Mouse (Mus musculus) CH12.LX (cell line): ENCODE results near the gene Sdhaf1. TPM values are rescaled to one million over a fixed set of nuclear protein-coding genes. Genes with fewer than 3 reads are reported as not detected.

Experiments
- DNase-seq: peaks from one replicate; pipeline ENCODE4 v3.0.0-alpha.2; 2013; ENCODE audit errors: extremely low read depth
- H3K27ac ChIP-seq: 2 replicates; pipeline ENCODE4 v1.5.1; 2012; ENCODE audit warnings: low read depth, mild to moderate bottlenecking, control low read depth, moderate library complexity; ENCODE audit not compliant: insufficient read depth
- H3K27me3 ChIP-seq: replicated peaks from 2 replicates; pipeline ENCODE3; 2012; ENCODE audit warnings: inconsistent platforms
- H3K36me3 ChIP-seq, 2 experiments: replicated peaks in 1 of 2; 2 replicates each; pipeline versions ENCODE3 to v1.6.1; 2012; ENCODE audit warnings: inconsistent platforms in 1 of 2, low read length in 1 of 2, mild to moderate bottlenecking in 1 of 2, mixed read lengths in 1 of 2, moderate library complexity in 1 of 2; ENCODE audit not compliant: control insufficient read depth in 1 of 2, insufficient read depth in 1 of 2
- H3K4me1 ChIP-seq, 2 experiments: 2 replicates each; pipeline ENCODE4 v1.6.1; 2012; ENCODE audit warnings: inconsistent platforms in 1 of 2, moderate library complexity in 1 of 2; ENCODE audit not compliant: insufficient read depth in 2 of 2, control insufficient read depth in 1 of 2
- H3K4me2 ChIP-seq: 2 replicates; pipeline ENCODE4 v1.6.1; 2012; ENCODE audit warnings: low read depth, mild to moderate bottlenecking, control low read depth; ENCODE audit not compliant: poor library complexity, insufficient read depth, severe bottlenecking
- H3K4me3 ChIP-seq, 3 experiments: fragments of 150-350 bp in 1 of 3; sonication (generic) in 1 of 3; replicated peaks in 1 of 3; 2 replicates each; pipeline versions ENCODE3 to v1.5.1; 2011 to 2012; ENCODE audit warnings: low read depth in 2 of 3, low read length in 2 of 3, mild to moderate bottlenecking in 2 of 3, moderate library complexity in 2 of 3, control low read depth in 1 of 3, improper control_type of control experiment in 1 of 3, inconsistent platforms in 1 of 3, mixed read lengths in 1 of 3; ENCODE audit not compliant: poor library complexity in 1 of 3
- H3K79me2 ChIP-seq: replicated peaks from 2 replicates; pipeline ENCODE4 v1.6.1; 2012; ENCODE audit warnings: mild to moderate bottlenecking, moderate library complexity; ENCODE audit not compliant: control insufficient read depth, poor library complexity, insufficient read depth, severe bottlenecking; ENCODE audit errors: extremely low read depth
- H3K9ac ChIP-seq: 2 replicates; pipeline ENCODE4 v1.6.1; 2012; ENCODE audit warnings: low read depth, mild to moderate bottlenecking, control low read depth, moderate library complexity; ENCODE audit not compliant: insufficient read depth
- H3K9me3 ChIP-seq: replicated peaks from 2 replicates; pipeline ENCODE3; 2012; ENCODE audit warnings: low read length, inconsistent platforms, mixed read lengths
- CHD1 ChIP-seq: IDR thresholded peaks from 2 replicates; pipeline ENCODE4 v1.6.1; 2012; ENCODE audit warnings: low read depth, low read length, improper control_type of control experiment, inconsistent platforms
- CHD2 ChIP-seq: IDR thresholded peaks from 2 replicates; pipeline ENCODE4 v1.6.1; 2011; ENCODE audit warnings: low read length, improper control_type of control experiment
- CTCF ChIP-seq, 2 experiments: IDR thresholded peaks in 1 of 2; conservative IDR thresholded peaks in 1 of 2; 2 replicates each; pipeline ENCODE4 v1.5.1; 2011 to 2012; ENCODE audit warnings: low read depth in 2 of 2, low read length in 2 of 2, improper control_type of control experiment in 1 of 2, inconsistent platforms in 1 of 2, mild to moderate bottlenecking in 1 of 2, moderate library complexity in 1 of 2
- E2F4 ChIP-seq: IDR thresholded peaks from 2 replicates; pipeline ENCODE4 v1.6.1; 2011; ENCODE audit warnings: low read depth, low read length, improper control_type of control experiment; ENCODE audit not compliant: insufficient replicate concordance
- ELF1 ChIP-seq: IDR thresholded peaks from 2 replicates; pipeline ENCODE4 v1.6.1; 2014; ENCODE audit warnings: low read depth, mild to moderate bottlenecking, inconsistent platforms, low read length, improper control_type of control experiment
- EP300 ChIP-seq: IDR thresholded peaks from 2 replicates; pipeline ENCODE4 v1.6.1; 2011; ENCODE audit warnings: low read length, improper control_type of control experiment
- ETS1 ChIP-seq: conservative IDR thresholded peaks from 2 replicates; pipeline ENCODE4 v1.6.1; 2012; ENCODE audit warnings: low read depth, mild to moderate bottlenecking, inconsistent platforms, low read length, improper control_type of control experiment, moderate library complexity
- GABPA ChIP-seq: IDR thresholded peaks from 2 replicates; pipeline ENCODE4 v1.6.1; 2012; ENCODE audit warnings: low read depth, low read length, improper control_type of control experiment, inconsistent platforms; ENCODE audit not compliant: insufficient replicate concordance
- IRF4 ChIP-seq: IDR thresholded peaks from 2 replicates; pipeline ENCODE4 v1.6.1; 2014; ENCODE audit warnings: low read depth, mild to moderate bottlenecking, inconsistent platforms, low read length, improper control_type of control experiment
- JUN ChIP-seq: IDR thresholded peaks from 2 replicates; pipeline ENCODE4 v1.6.1; 2011; ENCODE audit warnings: low read depth, mild to moderate bottlenecking, low read length, improper control_type of control experiment, moderate library complexity; ENCODE audit not compliant: insufficient read depth
- JUND ChIP-seq: conservative IDR thresholded peaks from 2 replicates; pipeline ENCODE4 v1.6.1; 2011; ENCODE audit warnings: low read depth, low read length, improper control_type of control experiment
- KAT2A ChIP-seq: IDR thresholded peaks from 2 replicates; pipeline ENCODE4 v1.6.1; 2012; ENCODE audit warnings: low read length, improper control_type of control experiment, inconsistent platforms; ENCODE audit not compliant: insufficient replicate concordance
- MAFK ChIP-seq: IDR thresholded peaks from 2 replicates; pipeline ENCODE4 v1.6.1; 2011; ENCODE audit warnings: low read length, improper control_type of control experiment; ENCODE audit not compliant: insufficient replicate concordance
- MAX ChIP-seq: IDR thresholded peaks from 2 replicates; pipeline ENCODE4 v1.6.1; 2011; ENCODE audit warnings: low read length, improper control_type of control experiment
- MAZ ChIP-seq: IDR thresholded peaks from 2 replicates; pipeline ENCODE4 v1.6.1; 2012; ENCODE audit warnings: low read depth, mild to moderate bottlenecking, inconsistent platforms, low read length, improper control_type of control experiment, moderate library complexity
- MEF2A ChIP-seq: IDR thresholded peaks from 2 replicates; pipeline ENCODE4 v1.6.1; 2014; ENCODE audit warnings: low read depth, mild to moderate bottlenecking, inconsistent platforms, low read length, improper control_type of control experiment, borderline replicate concordance
- MXI1 ChIP-seq: IDR thresholded peaks from 2 replicates; pipeline ENCODE4 v1.6.1; 2011; ENCODE audit warnings: mild to moderate bottlenecking, low read depth, low read length, improper control_type of control experiment
- MYC ChIP-seq: IDR thresholded peaks from 2 replicates; pipeline ENCODE4 v1.6.1; 2011; ENCODE audit warnings: low read depth, mild to moderate bottlenecking, improper control_type of control experiment, low read length
- NRF1 ChIP-seq: IDR thresholded peaks from 2 replicates; pipeline ENCODE4 v1.6.1; 2014; ENCODE audit warnings: low read depth, mild to moderate bottlenecking, inconsistent platforms, low read length, improper control_type of control experiment, moderate library complexity
- PAX5 ChIP-seq: IDR thresholded peaks from 2 replicates; pipeline ENCODE4 v1.6.1; 2012; ENCODE audit warnings: low read length, inconsistent platforms, mixed read lengths
- POLR2A ChIP-seq: IDR thresholded peaks from 2 replicates; pipeline ENCODE4 v1.6.1; 2011; ENCODE audit warnings: low read depth, mild to moderate bottlenecking, improper control_type of control experiment, low read length
- RAD21 ChIP-seq: IDR thresholded peaks from 2 replicates; pipeline ENCODE4 v1.6.1; 2011; ENCODE audit warnings: low read depth, mild to moderate bottlenecking, low read length, improper control_type of control experiment, moderate library complexity
- RCOR1 ChIP-seq: conservative IDR thresholded peaks from 2 replicates; pipeline ENCODE4 v1.6.1; 2012; ENCODE audit warnings: low read depth, mild to moderate bottlenecking, inconsistent platforms, low read length, improper control_type of control experiment
- SIN3A ChIP-seq: IDR thresholded peaks from 2 replicates; pipeline ENCODE4 v1.6.1; 2012; ENCODE audit warnings: low read length, improper control_type of control experiment, inconsistent platforms
- SMC3 ChIP-seq: IDR thresholded peaks from 2 replicates; pipeline ENCODE4 v1.6.1; 2011; ENCODE audit warnings: low read depth, low read length, improper control_type of control experiment
- TBP ChIP-seq: conservative IDR thresholded peaks from 2 replicates; pipeline ENCODE4 v1.6.1; 2011; ENCODE audit warnings: low read depth, low read length, improper control_type of control experiment
- TCF12 ChIP-seq: IDR thresholded peaks from 2 replicates; pipeline ENCODE4 v1.6.1; 2014; ENCODE audit warnings: low read depth, mild to moderate bottlenecking, inconsistent platforms, low read length, improper control_type of control experiment
- UBTF ChIP-seq: IDR thresholded peaks from 2 replicates; pipeline ENCODE4 v1.6.1; 2012; ENCODE audit warnings: low read depth, mild to moderate bottlenecking, inconsistent platforms, low read length, improper control_type of control experiment, moderate library complexity
- USF2 ChIP-seq: conservative IDR thresholded peaks from 2 replicates; pipeline ENCODE4 v1.6.1; 2011; ENCODE audit warnings: low read depth, low read length, improper control_type of control experiment
- ZMIZ1 ChIP-seq: IDR thresholded peaks from 2 replicates; pipeline ENCODE4 v1.6.1; 2012; ENCODE audit warnings: low read depth, mild to moderate bottlenecking, inconsistent platforms, low read length, improper control_type of control experiment
- ZNF384 ChIP-seq: IDR thresholded peaks from 2 replicates; pipeline ENCODE4 v1.6.1; 2012; ENCODE audit warnings: low read depth, low read length, improper control_type of control experiment, inconsistent platforms
- dilution Hi-C: fragments of 300-500 bp; cut with MboI; formaldehyde crosslinking; loops from 2 replicates; pipeline ENCODE4 v1.14.3; 2020; ENCODE audit warnings: low sequenced_read_pairs; ENCODE audit not compliant: extremely low pct_unique_long_range_greater_than_20kb, extremely low pct_ligation_motif_present
- in situ Hi-C: fragments of 300-500 bp; cut with MboI; formaldehyde crosslinking; loops from 3 replicates; pipeline ENCODE4 v1.14.3; 2019; ENCODE audit warnings: low sequenced_read_pairs, low pct_ligation_motif_present, low pct_unique_long_range_greater_than_20kb, mixed read lengths
- polyA plus RNA-seq: library from polyadenylated mRNA; unstranded; fragments of >175 nt; gene quantifications from 2 replicates; pipeline ENCODE4 v1.2.1, GENCODE M21; 2012; ENCODE audit warnings: low read depth; ENCODE audit not compliant: insufficient read length
- total RNA-seq, 2 experiments: library from RNA; depleted of rRNA; stranded (reverse); fragments of 300-350 nt in 1 of 2; fragments of >200 nt in 1 of 2; gene quantifications; 2 replicates each; pipeline ENCODE4 v1.2.3; 2012 to 2014

Gene Sdhaf1
- total and polyA plus RNA-seq, 3 experiments = 8.8 to 18.5 (median 12.8) TPM

DNA sequence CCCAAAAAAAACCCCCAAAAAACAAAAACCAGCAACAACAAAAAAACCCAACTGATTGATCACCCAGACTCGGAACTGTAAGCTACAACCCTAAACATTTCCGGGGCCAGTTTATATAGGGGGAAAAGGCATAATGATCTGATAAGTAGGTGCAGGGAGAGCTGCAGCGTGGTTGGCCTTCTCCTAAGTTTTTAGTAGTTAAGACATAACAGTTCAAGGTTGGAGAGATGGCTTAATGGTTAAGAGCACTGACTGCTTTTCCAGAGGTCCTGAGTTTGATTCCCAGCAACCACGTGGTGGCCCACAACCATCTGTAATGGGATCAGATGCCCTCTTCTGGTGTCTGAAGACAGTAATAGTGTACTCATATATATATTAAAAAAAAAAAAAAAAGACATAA lies 42.2 kb downstream of the Sdhaf1 start:
- peaks cover 0 to 8% of the 10 kb centered on the region in 2 experiments for H3K36me3 ChIP-seq
- in situ Hi-C loops (no loop called here), dilution Hi-C loops (no loop called here)
- H3K27me3 ChIP-seq = peaks cover 9% of the 10 kb centered on the region
- H3K9me3 ChIP-seq = no peaks in the 10 kb centered on the region
- H3K4me2 ChIP-seq = no peak overlapping the region
- H3K9ac ChIP-seq = no peak overlapping the region
- no peak overlapping the region for H3K4me3 ChIP-seq
- H3K79me2 ChIP-seq = peaks cover 5% of the 10 kb centered on the region; the same call in 1 of the 2 replicates
- H3K27ac ChIP-seq = no peak overlapping the region
- H3K4me1 ChIP-seq = peaks cover 5 to 26% of the 10 kb centered on the region in 2 experiments
- no peak for DNase-seq
- TF ChIP-seq ZMIZ1 (no peak), USF2 (no peak), MAZ (no peak), SMC3 (no peak), MAFK (no peak), MEF2A (no peak), JUN (no peak), ZNF384 (no peak), JUND (no peak), EP300 (no peak), NRF1 (no peak), SIN3A (no peak), RAD21 (no peak), KAT2A (no peak), TCF12 (no peak), ETS1 (no peak), PAX5 (no peak)

DNA sequence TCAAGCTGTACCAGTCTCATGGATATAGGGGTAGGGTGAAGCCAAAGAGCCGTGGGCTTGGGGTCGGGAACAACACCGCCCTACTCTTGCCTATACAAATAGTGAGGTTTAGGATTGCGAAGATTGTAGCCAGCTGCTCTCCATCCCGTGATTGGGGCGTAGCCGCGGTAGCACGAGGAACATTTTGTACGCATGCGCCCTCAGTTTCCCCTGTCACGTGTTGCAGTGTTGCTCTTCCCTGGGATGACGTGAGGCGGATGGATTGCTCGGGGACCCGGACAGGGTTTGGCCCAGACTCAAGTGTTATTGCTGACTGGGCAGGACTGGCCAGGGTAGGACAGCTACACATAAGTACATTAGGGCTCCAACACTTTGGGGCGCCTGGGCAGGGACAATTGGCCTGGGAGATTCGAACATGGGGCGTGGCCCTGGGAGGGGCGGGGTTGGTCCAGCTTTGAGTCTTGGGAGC lies 43.0 kb downstream of the Sdhaf1 start:
- H3K4me3 ChIP-seq = peak overlapping the region; percentile 54 to 76 (median 72)
- peak overlapping the region; percentile 80 for H3K9ac ChIP-seq
- H3K9me3 ChIP-seq = no peaks in the 10 kb centered on the region
- H3K27ac ChIP-seq = peak overlapping the region; percentile 97
- DNase-seq = peak; percentile 89
- H3K79me2 ChIP-seq = peaks cover 5% of the 10 kb centered on the region; the same call in 1 of the 2 replicates
- in situ Hi-C loops = no loop called here
- H3K36me3 ChIP-seq = peaks cover 0 to 10% of the 10 kb centered on the region in 2 experiments
- peaks cover 5 to 26% of the 10 kb centered on the region in 2 experiments for H3K4me1 ChIP-seq
- peaks cover 2% of the 10 kb centered on the region for H3K27me3 ChIP-seq
- peak overlapping the region; percentile 60 for H3K4me2 ChIP-seq
- dilution Hi-C loops = no loop called here
- no peak for TF ChIP-seq JUND
- TF ChIP-seq POLR2A = no peak
- TF ChIP-seq MXI1 = peak; percentile 88
- no peak for TF ChIP-seq PAX5
- TF ChIP-seq SMC3 = no peak
- TF ChIP-seq ETS1 = peak; percentile 32
- TF ChIP-seq RAD21 = no peak
- no peak for TF ChIP-seq UBTF
- peak; percentile 94 for TF ChIP-seq USF2
- TF ChIP-seq TCF12 = 0 out of 2 replicates have a peak, but pooled peaks have one; percentile 45
- TF ChIP-seq MAX = peak; percentile 98
- no peak; the same call in none of the 2 replicates for TF ChIP-seq ZMIZ1
- no peak for TF ChIP-seq E2F4
- TF ChIP-seq TBP = no peak; the same call in 1 of the 2 replicates
- TF ChIP-seq MYC = peak; percentile 74
- 0 out of 2 replicates have a peak, but pooled peaks have one; percentile 27 for TF ChIP-seq KAT2A
- no peak for TF ChIP-seq GABPA
- no peak; the same call in 1 of the 2 replicates for TF ChIP-seq CHD2
- TF ChIP-seq IRF4 = no peak
- no peak for TF ChIP-seq CTCF (conservative IDR thresholded peaks at IDR 0.05 in 1 of 2, IDR thresholded peaks at IDR 0.05 in 1 of 2; ENCODE audit: low read depth in 2 of 2, low read length in 2 of 2)
- TF ChIP-seq MAZ = 0 out of 2 replicates have a peak, but pooled peaks have one; percentile 46
- TF ChIP-seq NRF1 = peak; percentile 83
- TF ChIP-seq CHD1 = peak; percentile 87
- TF ChIP-seq ELF1 = no peak; the same call in 1 of the 2 replicates
- TF ChIP-seq ZNF384 = no peak
- no peak for TF ChIP-seq RCOR1
